Mouse (Mus musculus) midbrain, embryonic 14.5 days (tissue): ENCODE measurements at regions not wholly inside any gene's neighbourhood (a gene's known extent, or its start where the extent isn't known, plus 50 kb on each side); places are given as distances from the start of the nearest gene placed in this dataset.
"Not testable (repeated sequence)": the region's sequence is repeated elsewhere in the genome, so short reads cannot be mapped to it uniquely, and the experiment has no call there.

Experiments used
- ATAC-seq: fragments of 200-750 bp; cut with Nextera tagmentation; 2 replicates; pipeline ENCODE4 v1.8.0; 2017; ENCODE audit warnings: moderate number of reproducible peaks, moderate library complexity; ENCODE audit not compliant: low FRiP score, low TSS enrichment
- DNase-seq: peaks from one replicate; pipeline ENCODE4 v3.0.0-alpha.2; 2015
- H3K27ac ChIP-seq: fragments of 300-500 bp; sonication (generic); replicated peaks from 2 replicates; pipeline ENCODE4 v1.5.1; 2014; ENCODE audit warnings: mild to moderate bottlenecking, low read depth, low read length, moderate library complexity
- H3K27me3 ChIP-seq: fragments of 300-500 bp; sonication (generic); 2 replicates; pipeline ENCODE4 v1.6.1; 2014; ENCODE audit warnings: low read length, control low read depth, mixed read lengths; ENCODE audit not compliant: control insufficient read depth, insufficient read depth
- H3K36me3 ChIP-seq: fragments of 300-500 bp; sonication (generic); 2 replicates; pipeline ENCODE4 v1.6.1; 2014; ENCODE audit warnings: low read length, control low read depth; ENCODE audit not compliant: control insufficient read depth, insufficient read depth
- H3K4me1 ChIP-seq: fragments of 300-500 bp; sonication (generic); 2 replicates; pipeline ENCODE4 v1.6.1; 2014; ENCODE audit warnings: mild to moderate bottlenecking, antibody characterized with exemption, low read length, control low read depth; ENCODE audit not compliant: control insufficient read depth, insufficient read depth
- H3K4me2 ChIP-seq: fragments of 300-500 bp; sonication (generic); 2 replicates; pipeline ENCODE4 v1.6.1; 2014; ENCODE audit warnings: mild to moderate bottlenecking, low read length, moderate library complexity
- H3K4me3 ChIP-seq: fragments of 300-500 bp; sonication (generic); replicated peaks from 2 replicates; pipeline ENCODE4 v1.5.1; 2014; ENCODE audit warnings: low read depth, low read length
- H3K9ac ChIP-seq: fragments of 300-500 bp; sonication (generic); replicated peaks from 2 replicates; pipeline ENCODE4 v1.6.1; 2014; ENCODE audit warnings: mild to moderate bottlenecking, low read length, moderate library complexity
- H3K9me3 ChIP-seq: fragments of 300-500 bp; sonication (generic); 2 replicates; pipeline ENCODE4 v1.6.1; 2016; ENCODE audit warnings: low read length, control low read depth, mixed read lengths; ENCODE audit not compliant: control insufficient read depth
- WGBS: fragments of 180-500 bp; shearing (Covaris S2); extraction: QIAGEN DNeasy Blood & Tissue Kit; methylation state at CpG from one replicate; pipeline ENCODE4 v1.1.7; 2014; 5-methylcytosine and 5-hydroxymethylcytosine counted together

DNA sequence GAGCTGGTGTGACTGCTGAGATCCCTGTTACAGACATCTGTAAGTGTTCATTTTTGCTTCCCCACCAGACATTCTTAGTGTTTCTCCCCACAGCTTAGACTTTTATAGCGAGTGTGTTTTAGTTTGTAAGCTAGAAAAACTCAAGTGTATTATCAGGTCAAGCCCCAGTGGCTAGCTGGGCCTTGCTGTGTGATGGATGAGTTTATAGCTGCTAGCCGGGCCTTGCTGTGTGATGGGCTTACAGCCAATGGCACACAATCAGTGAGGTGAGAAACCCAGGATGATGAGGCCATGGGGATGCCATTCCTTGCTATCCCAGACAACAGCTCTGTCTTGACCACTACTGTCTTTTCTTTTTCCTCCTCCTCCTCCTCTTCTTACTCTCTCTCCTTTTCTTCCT is 197.7 kb upstream of the Dpp6 start:
- DNase-seq (no peak), ATAC-seq (no peak)
- Histone ChIP-seq H3K9me3 (no peaks in the 10 kb centered on the region), H3K27me3 (no peaks in the 10 kb centered on the region), H3K4me1 (no peaks in the 10 kb centered on the region), H3K4me2 (no peak overlapping the region), H3K9ac (no peak overlapping the region), H3K36me3 (no peaks in the 10 kb centered on the region), H3K27ac (no peak overlapping the region), H3K4me3 (no peak overlapping the region)
- 72% methylated on average over 2 of the region's 2 CpGs for WGBS

DNA sequence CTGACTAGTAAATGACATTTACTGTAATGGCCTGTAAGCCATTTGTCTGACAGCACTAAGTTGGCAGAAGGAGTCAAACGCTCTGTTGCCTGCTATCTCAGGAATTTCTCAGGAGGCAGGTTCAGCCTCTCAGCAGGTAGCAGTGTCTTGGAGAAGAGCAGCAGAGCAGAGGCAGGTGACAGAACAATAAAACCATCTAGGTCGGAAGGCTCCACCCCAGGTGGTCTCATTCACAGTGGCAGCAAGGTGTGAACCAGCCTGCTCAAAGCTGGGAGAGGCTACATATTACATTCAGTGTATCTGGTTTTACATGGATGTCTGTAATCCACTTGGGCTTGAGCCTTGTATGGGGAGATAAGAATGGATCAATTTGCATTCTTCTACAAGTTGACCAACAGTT is 194.9 kb upstream of the Dpp6 start:
- Histone ChIP-seq H3K4me2 (no peak overlapping the region), H3K36me3 (no peaks in the 10 kb centered on the region), H3K9ac (no peak overlapping the region), H3K9me3 (no peaks in the 10 kb centered on the region), H3K4me1 (no peaks in the 10 kb centered on the region), H3K27me3 (no peaks in the 10 kb centered on the region), H3K4me3 (no peak overlapping the region), H3K27ac (no peak overlapping the region)
- 43% methylated on average over 2 of the region's 2 CpGs for WGBS
- DNase-seq (no peak), ATAC-seq (no peak)

DNA sequence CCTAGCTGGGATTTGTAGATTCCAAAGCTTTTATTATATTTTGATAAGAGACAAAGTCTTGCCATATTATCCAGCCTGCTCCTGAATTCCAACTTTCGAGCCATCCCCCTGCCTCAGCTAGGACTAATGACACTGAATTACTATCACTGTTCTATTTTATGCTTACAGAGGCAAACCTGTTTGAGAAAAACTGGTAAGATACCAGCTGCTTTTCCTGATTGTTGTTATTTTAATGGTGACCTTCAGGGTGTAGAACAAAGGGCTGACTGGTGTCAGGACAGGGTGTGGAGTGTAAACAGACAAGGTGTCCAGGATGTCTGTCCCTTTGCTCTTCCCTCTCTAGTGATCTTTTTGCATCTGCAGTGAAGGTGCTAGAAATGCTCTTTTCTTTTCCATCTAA is 145.5 kb upstream of the Dpp6 start:
- Histone ChIP-seq H3K4me3 (no peak overlapping the region), H3K4me2 (no peak overlapping the region), H3K27ac (no peak overlapping the region), H3K36me3 (no peaks in the 10 kb centered on the region), H3K9ac (no peak overlapping the region), H3K9me3 (no peaks in the 10 kb centered on the region), H3K4me1 (no peaks in the 10 kb centered on the region), H3K27me3 (no peaks in the 10 kb centered on the region)
- WGBS = 84% methylated on average over 1 of the region's 1 CpGs
- ATAC-seq (no peak), DNase-seq (no peak)

DNA sequence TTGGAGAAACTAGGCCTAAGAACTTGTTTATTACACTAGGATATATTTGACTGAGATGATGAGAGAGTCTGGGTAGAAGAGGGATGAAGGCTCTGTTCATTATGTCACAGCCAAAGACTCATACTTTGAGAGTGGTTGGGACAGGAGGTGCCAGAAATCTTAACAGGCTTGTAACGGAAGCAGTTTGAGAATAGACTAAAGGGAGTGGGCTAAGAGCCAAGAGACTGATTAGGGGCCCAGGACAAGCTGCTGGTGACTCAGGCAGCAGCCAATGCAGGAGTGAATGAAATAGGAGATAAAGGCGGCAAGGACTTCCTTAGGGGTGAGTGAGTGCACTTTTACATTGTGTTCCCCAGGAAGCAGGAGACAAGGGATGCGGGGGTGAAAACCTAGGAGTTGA is 127.2 kb upstream of the Dpp6 start:
- ATAC-seq (no peak), DNase-seq (peak; percentile 20)
- 56% methylated on average over 3 of the region's 3 CpGs for WGBS
- no peaks in the 10 kb centered on the region for H3K4me1 ChIP-seq
- no peak overlapping the region for H3K4me2 ChIP-seq
- H3K36me3 ChIP-seq = no peaks in the 10 kb centered on the region
- no peak overlapping the region for H3K9ac ChIP-seq
- no peak overlapping the region for H3K4me3 ChIP-seq
- H3K9me3 ChIP-seq = peaks cover 4% of the 10 kb centered on the region; the same call in 1 of the 2 replicates
- H3K27ac ChIP-seq = no peak overlapping the region
- H3K27me3 ChIP-seq = no peaks in the 10 kb centered on the region

DNA sequence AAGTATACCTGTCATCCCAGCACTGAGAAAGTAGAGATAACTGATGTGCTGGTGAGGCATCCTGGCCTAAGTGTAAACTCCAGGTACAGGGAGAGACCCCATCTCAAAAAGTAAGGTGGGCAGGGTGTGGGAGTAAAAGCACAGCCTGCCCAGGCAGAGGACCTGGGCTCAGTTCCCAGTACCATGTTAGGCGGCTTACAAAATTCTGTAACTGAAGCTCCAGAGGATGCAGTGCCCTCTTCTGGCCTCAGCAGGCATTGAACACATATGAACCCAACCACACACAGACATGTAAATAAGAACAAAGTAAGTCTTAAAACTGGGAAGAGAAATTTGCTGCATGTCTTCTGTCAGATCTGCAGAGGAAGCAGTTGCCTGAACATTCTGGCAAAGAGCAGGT is 125.9 kb upstream of the Dpp6 start:
- Histone ChIP-seq H3K36me3 (no peaks in the 10 kb centered on the region), H3K9ac (no peak overlapping the region), H3K27me3 (no peaks in the 10 kb centered on the region), H3K9me3 (peaks cover 4% of the 10 kb centered on the region; the same call in 1 of the 2 replicates), H3K4me3 (no peak overlapping the region), H3K4me1 (no peaks in the 10 kb centered on the region), H3K4me2 (no peak overlapping the region), H3K27ac (no peak overlapping the region)
- ATAC-seq = no peak
- DNase-seq = no peak
- WGBS = 97% methylated on average over 1 of the region's 1 CpGs

DNA sequence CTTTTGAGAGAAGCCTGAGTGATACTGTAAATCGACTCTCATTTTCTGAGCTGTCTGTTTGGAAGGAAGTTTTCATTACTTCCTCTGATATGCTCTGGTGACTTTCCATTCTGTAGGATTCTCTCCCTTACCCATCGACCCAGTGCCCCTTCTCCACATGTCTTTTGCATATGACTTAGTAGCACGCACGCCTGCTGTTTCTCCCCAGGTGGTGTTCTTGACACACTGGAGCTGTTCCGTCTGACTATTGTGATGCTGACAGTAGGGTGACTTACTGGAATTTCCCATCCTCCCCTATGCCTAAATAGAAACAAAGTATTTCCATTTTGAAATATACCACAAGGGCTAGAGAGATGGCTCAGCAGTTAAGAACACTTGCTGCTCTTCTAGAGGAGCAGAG is 125.0 kb upstream of the Dpp6 start:
- H3K36me3 ChIP-seq = no peaks in the 10 kb centered on the region
- H3K9me3 ChIP-seq = peaks cover 4% of the 10 kb centered on the region; the same call in 1 of the 2 replicates
- 18% methylated on average over 5 of the region's 5 CpGs for WGBS
- no peak overlapping the region for H3K4me3 ChIP-seq
- DNase-seq (no peak), ATAC-seq (no peak)
- H3K4me2 ChIP-seq = no peak overlapping the region
- no peak overlapping the region for H3K27ac ChIP-seq
- no peak overlapping the region for H3K9ac ChIP-seq
- H3K27me3 ChIP-seq = no peaks in the 10 kb centered on the region
- H3K4me1 ChIP-seq = no peaks in the 10 kb centered on the region

DNA sequence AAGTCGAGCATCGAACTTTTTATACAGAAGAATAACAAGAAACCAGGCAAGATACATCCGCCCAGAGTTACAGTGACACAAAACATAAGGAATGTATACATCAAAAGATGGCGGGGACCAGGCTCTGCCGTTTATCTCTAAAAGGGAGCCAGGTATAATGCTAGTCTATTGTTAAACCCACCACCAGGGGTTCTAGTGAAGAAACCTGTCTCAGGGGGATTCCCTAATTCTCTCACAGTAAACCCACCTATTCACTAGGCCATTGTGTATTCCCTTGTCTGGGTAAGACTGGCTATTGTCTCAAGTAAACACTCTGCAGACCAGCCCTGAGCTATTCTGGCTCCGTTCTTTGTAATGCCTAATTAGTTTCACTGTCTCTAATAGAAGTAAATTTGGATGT is 113.4 kb upstream of the Dpp6 start:
- DNase-seq, H3K27me3 ChIP-seq, H3K4me1 ChIP-seq, H3K9ac ChIP-seq, H3K36me3 ChIP-seq, H3K27ac ChIP-seq, H3K4me2 ChIP-seq, ATAC-seq, H3K4me3 ChIP-seq, H3K9me3 ChIP-seq: not testable (repeated sequence)
- 57% methylated on average over 6 of the region's 6 CpGs for WGBS

DNA sequence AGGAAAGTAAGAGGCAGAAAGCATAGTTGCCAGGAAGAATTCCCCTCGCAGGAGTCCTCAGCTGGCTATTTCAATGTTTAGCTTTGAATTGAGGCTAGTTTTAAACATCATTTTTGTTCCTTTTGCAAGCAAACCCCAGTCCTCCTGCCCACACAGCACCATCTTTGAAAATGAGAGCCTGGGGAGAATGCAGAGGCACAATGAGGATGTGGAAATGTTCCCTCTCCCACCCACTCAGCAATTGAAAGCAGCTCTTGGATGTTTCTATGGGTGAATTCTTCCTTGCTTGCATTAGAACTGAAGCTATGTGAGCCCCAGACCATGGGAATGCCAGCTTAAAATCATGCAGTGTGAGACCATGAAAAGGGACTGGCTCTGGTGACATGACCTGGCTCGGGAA is 109.3 kb upstream of the Dpp6 start:
- Histone ChIP-seq H3K4me1 (no peaks in the 10 kb centered on the region), H3K27ac (no peak overlapping the region), H3K4me3 (no peak overlapping the region), H3K9ac (no peak overlapping the region), H3K9me3 (no peaks in the 10 kb centered on the region), H3K4me2 (no peak overlapping the region), H3K36me3 (no peaks in the 10 kb centered on the region), H3K27me3 (no peaks in the 10 kb centered on the region)
- ATAC-seq (no peak), DNase-seq (no peak)
- WGBS = 86% methylated on average over 2 of the region's 2 CpGs

DNA sequence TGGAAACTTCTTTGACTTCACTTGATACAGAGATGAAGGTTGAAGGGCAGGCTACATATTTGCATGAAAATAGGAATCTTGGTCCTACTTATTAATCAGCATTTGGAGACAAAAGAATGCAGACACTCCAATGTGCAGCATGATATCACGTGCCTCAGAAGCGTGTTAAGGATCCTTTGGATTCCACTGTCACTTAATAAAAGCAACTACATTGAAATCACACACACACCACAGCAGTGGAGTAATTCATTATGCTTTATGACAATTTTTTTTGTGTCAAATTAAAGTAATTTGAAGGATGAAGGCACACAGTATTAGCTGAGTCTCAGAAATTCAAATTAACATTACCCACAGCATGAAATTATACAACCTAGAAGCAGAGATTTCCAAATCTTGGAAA is 92.5 kb upstream of the Dpp6 start:
- no peaks in the 10 kb centered on the region for H3K27me3 ChIP-seq
- no peaks in the 10 kb centered on the region for H3K9me3 ChIP-seq
- H3K9ac ChIP-seq = no peak overlapping the region
- H3K4me1 ChIP-seq = no peaks in the 10 kb centered on the region
- no peaks in the 10 kb centered on the region for H3K36me3 ChIP-seq
- no peak overlapping the region for H3K4me3 ChIP-seq
- H3K27ac ChIP-seq = no peak overlapping the region
- no peak for ATAC-seq
- no peak for DNase-seq
- H3K4me2 ChIP-seq = no peak overlapping the region
- 76% methylated on average over 2 of the region's 2 CpGs for WGBS
